Mouse (Mus musculus): Measurements from ENCODE around the gene Rps6ka5. TPM values are rescaled to one million over a fixed set of nuclear protein-coding genes. Genes with fewer than 3 reads are reported as not detected.

The Rps6ka5 gene
- total and polyA plus RNA-seq, 3 experiments, result 0.92 to 3.3 TPM; not detected in 1

DNA sequence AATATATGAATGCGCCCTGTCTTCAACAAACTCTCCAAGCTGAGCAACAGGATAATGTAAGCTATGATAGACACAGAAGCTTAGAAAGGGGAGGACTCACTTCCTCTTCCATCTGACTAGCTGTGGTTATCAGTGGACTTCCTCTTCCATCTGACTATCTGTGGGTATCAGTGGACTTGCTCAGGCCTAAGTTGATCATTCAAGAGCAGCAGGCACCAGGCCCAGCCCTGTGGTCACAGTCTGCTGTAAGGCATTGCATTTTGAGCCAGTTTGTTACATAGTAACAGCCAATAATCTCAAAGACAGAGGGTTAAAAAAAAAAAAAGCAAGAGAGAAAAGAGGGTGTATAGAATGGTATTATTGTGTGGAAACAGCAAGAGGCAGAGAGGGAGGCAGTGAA lies 221.3 kb downstream of the Rps6ka5 start (continued):
- TF ChIP-seq POLR2AphosphoS5 (IDR thresholded peaks at IDR 0.05; ENCODE audit: borderline replicate concordance, low read depth, low read length), result no peak
- TF ChIP-seq USF1 (IDR thresholded peaks at IDR 0.05; ENCODE audit: low read depth, low read length), result no peak
- TF ChIP-seq EP300 (IDR thresholded peaks at IDR 0.05; ENCODE audit: low read depth in 1 of 2, low read length in 2 of 2), result peak; percentile 92 to 97
- peak; percentile 76 for TF ChIP-seq ETS1 (IDR thresholded peaks at IDR 0.05; ENCODE audit: low read depth, low read length)
- no peak for TF ChIP-seq MAZ (IDR thresholded peaks at IDR 0.05; ENCODE audit: low read depth, low read length)
- TF ChIP-seq RCOR1 (IDR thresholded peaks at IDR 0.05; ENCODE audit: low read depth, low read length), result peak; percentile 84
- TF ChIP-seq KAT2A (conservative IDR thresholded peaks at IDR 0.05; ENCODE audit: low read depth, low read length), result no peak; the same call in 1 of the 2 replicates
- no peak for TF ChIP-seq MAX (IDR thresholded peaks at IDR 0.05; ENCODE audit: low read length)
- TF ChIP-seq MYB (IDR thresholded peaks at IDR 0.05; ENCODE audit: low read depth, low read length), result no peak; the same call in 1 of the 2 replicates
- TF ChIP-seq POLR2AphosphoS2 (IDR thresholded peaks at IDR 0.05; ENCODE audit: low read length), result no peak
- no peak for TF ChIP-seq USF2 (IDR thresholded peaks at IDR 0.05; ENCODE audit: borderline replicate concordance in 1 of 2, insufficient read depth in 1 of 2, low read depth in 1 of 2, low read length in 2 of 2)
- TF ChIP-seq MXI1 (IDR thresholded peaks at IDR 0.05; ENCODE audit: low read depth, low read length), result no peak
- no peak for TF ChIP-seq ZC3H11A (IDR thresholded peaks at IDR 0.05; ENCODE audit: low read depth, low read length)
- peak; percentile 88 for TF ChIP-seq TCF12 (IDR thresholded peaks at IDR 0.05; ENCODE audit: low read depth, low read length)
- 0 out of 2 replicates have a peak, but pooled peaks have one; percentile 33 for TF ChIP-seq TBP (IDR thresholded peaks at IDR 0.05; ENCODE audit: low read depth, low read length)
- TF ChIP-seq ZNF384 (IDR thresholded peaks at IDR 0.05; ENCODE audit: low read depth, low read length), result peak; percentile 92
- peak; percentile 89 for TF ChIP-seq TAL1 (IDR thresholded peaks at IDR 0.05; ENCODE audit: low read length)
- TF ChIP-seq SIN3A (IDR thresholded peaks at IDR 0.05; ENCODE audit: low read length), result peak; percentile 77
- TF ChIP-seq HCFC1 (IDR thresholded peaks at IDR 0.05; ENCODE audit: low read depth, low read length), result peak; percentile 46; the same call in 1 of the 2 replicates

DNA sequence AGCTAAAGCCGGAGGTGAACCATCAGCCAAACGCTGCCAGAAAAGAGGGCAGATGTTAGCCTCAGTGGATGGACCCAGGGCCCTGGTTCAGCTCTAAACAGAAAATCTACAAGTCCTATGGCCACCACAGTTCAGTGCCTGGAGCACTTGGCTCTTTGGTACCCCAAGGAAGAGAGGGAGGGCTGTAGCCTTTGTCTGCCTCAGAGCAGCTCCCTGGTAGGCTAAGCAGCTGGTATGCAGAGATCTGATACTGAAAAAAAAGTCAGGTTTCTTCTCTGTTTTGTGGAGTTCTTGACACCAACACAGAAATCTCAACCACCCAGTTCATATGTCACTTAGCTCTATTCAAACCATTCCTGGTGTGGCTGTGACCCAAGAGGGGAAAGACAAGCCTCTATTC lies 222.2 kb downstream of the Rps6ka5 start:
- DNase-seq (ENCODE audit: low read depth, low spot score), result peak; percentile 21
- Histone ChIP-seq H3K36me3 (ENCODE audit: control insufficient read depth in 1 of 2, insufficient read depth in 2 of 2, low read length in 2 of 2) (peaks cover 0 to 23% of the 10 kb centered on the region in 2 experiments; a peak in 2 of 4 replicates), H3K4me3 (ENCODE audit: control insufficient read depth in 1 of 2, insufficient read depth in 1 of 2, low read depth in 2 of 2, low read length in 2 of 2) (no peak overlapping the region), H3K9me3 (replicated peaks; ENCODE audit: insufficient read depth, low read length) (no peaks in the 10 kb centered on the region), H3K79me2 (ENCODE audit: control insufficient read depth, insufficient read depth, low read length, poor library complexity) (no peaks in the 10 kb centered on the region), H3K27me3 (ENCODE audit: control insufficient read depth in 1 of 2, insufficient read depth in 2 of 2, low read length in 2 of 2) (no peaks in the 10 kb centered on the region), H3K27ac (ENCODE audit: control insufficient read depth, low read depth, low read length) (no peak overlapping the region), H3K9ac (ENCODE audit: control insufficient read depth, low read depth, low read length, poor library complexity, severe bottlenecking) (no peak overlapping the region), H3K4me1 (ENCODE audit: control insufficient read depth in 1 of 2, insufficient read depth in 2 of 2, low read length in 2 of 2) (peaks cover 5 to 27% of the 10 kb centered on the region in 2 experiments)
- no peak for TF ChIP-seq POLR2A (IDR thresholded peaks at IDR 0.05; ENCODE audit: control insufficient read depth in 1 of 2, insufficient read depth in 1 of 2, low read depth in 1 of 2, low read length in 2 of 2, poor library complexity in 1 of 2)
- no peak for TF ChIP-seq NRF1 (IDR thresholded peaks at IDR 0.05; ENCODE audit: insufficient read depth, low read depth, low read length, poor library complexity, severe bottlenecking)
- TF ChIP-seq EP300 (IDR thresholded peaks at IDR 0.05; ENCODE audit: low read depth in 1 of 2, low read length in 2 of 2), result no peak
- no peak for TF ChIP-seq JUND (IDR thresholded peaks at IDR 0.05; ENCODE audit: low read depth, low read length)
- TF ChIP-seq POLR2AphosphoS2 (IDR thresholded peaks at IDR 0.05; ENCODE audit: low read length), result no peak
- TF ChIP-seq CHD1 (IDR thresholded peaks at IDR 0.05; ENCODE audit: low read depth, low read length), result no peak
- no peak for TF ChIP-seq ZKSCAN1 (IDR thresholded peaks at IDR 0.05; ENCODE audit: low read depth, low read length)
- no peak for TF ChIP-seq USF2 (IDR thresholded peaks at IDR 0.05; ENCODE audit: borderline replicate concordance in 1 of 2, insufficient read depth in 1 of 2, low read depth in 1 of 2, low read length in 2 of 2)
- TF ChIP-seq MYC (IDR thresholded peaks at IDR 0.05; ENCODE audit: low read depth, low read length), result no peak
- TF ChIP-seq MAZ (IDR thresholded peaks at IDR 0.05; ENCODE audit: low read depth, low read length), result no peak
- TF ChIP-seq TCF12 (IDR thresholded peaks at IDR 0.05; ENCODE audit: low read depth, low read length), result no peak
- TF ChIP-seq E2F4 (IDR thresholded peaks at IDR 0.05; ENCODE audit: borderline replicate concordance, low read depth, low read length), result no peak

All from MEL (cell line).